Mouse (Mus musculus) testis, adult 2 months (tissue): Measurements from ENCODE around the gene Heatr5b. TPM values are rescaled to one million over a fixed set of nuclear protein-coding genes. Genes with fewer than 3 reads are reported as not detected.

Experiments
- H3K27ac ChIP-seq: fragments of 200-500 bp; 2 replicates; pipeline ENCODE4 v1.5.1; 2012; ENCODE audit warnings: low read depth, low read length; ENCODE audit not compliant: control insufficient read depth, insufficient read depth
- H3K27me3 ChIP-seq: fragments of 200-500 bp; 2 replicates; pipeline ENCODE4 v1.6.1; 2012; ENCODE audit warnings: mild to moderate bottlenecking, low read length, moderate library complexity; ENCODE audit not compliant: control insufficient read depth, insufficient read depth
- H3K36me3 ChIP-seq: fragments of 200-500 bp; 2 replicates; pipeline ENCODE4 v1.6.1; 2012; ENCODE audit warnings: mild to moderate bottlenecking, low read length; ENCODE audit not compliant: control insufficient read depth, insufficient read depth
- H3K4me1 ChIP-seq: fragments of 200-500 bp; 2 replicates; pipeline ENCODE4 v1.6.1; 2012; ENCODE audit warnings: low read length; ENCODE audit not compliant: control insufficient read depth, insufficient read depth
- H3K4me3 ChIP-seq: fragments of 200-500 bp; 2 replicates; pipeline ENCODE4 v1.5.1; 2012; ENCODE audit warnings: low read depth, mild to moderate bottlenecking, low read length, moderate library complexity, mixed read lengths; ENCODE audit not compliant: control insufficient read depth
- CTCF ChIP-seq: fragments of 200-500 bp; IDR thresholded peaks from 2 replicates; pipeline ENCODE4 v1.5.1; 2012; ENCODE audit warnings: low read depth, mild to moderate bottlenecking, inconsistent platforms, low read length, moderate library complexity; ENCODE audit not compliant: control insufficient read depth, insufficient read depth, insufficient replicate concordance
- POLR2A ChIP-seq: fragments of 200-500 bp; IDR thresholded peaks from 2 replicates; pipeline ENCODE4 v1.6.1; 2012; ENCODE audit warnings: low read depth, mild to moderate bottlenecking, inconsistent platforms, low read length, moderate library complexity; ENCODE audit not compliant: control insufficient read depth
- polyA plus RNA-seq: library from polyadenylated mRNA; depleted of rRNA; stranded (reverse); fragments of >200 nt; gene quantifications from 2 replicates; pipeline ENCODE4 v1.2.3, GENCODE M21; 2012; rRNA removed

Heatr5b gene
- polyA plus RNA-seq: 14.8 and 16.1 TPM in 2 replicates

DNA sequence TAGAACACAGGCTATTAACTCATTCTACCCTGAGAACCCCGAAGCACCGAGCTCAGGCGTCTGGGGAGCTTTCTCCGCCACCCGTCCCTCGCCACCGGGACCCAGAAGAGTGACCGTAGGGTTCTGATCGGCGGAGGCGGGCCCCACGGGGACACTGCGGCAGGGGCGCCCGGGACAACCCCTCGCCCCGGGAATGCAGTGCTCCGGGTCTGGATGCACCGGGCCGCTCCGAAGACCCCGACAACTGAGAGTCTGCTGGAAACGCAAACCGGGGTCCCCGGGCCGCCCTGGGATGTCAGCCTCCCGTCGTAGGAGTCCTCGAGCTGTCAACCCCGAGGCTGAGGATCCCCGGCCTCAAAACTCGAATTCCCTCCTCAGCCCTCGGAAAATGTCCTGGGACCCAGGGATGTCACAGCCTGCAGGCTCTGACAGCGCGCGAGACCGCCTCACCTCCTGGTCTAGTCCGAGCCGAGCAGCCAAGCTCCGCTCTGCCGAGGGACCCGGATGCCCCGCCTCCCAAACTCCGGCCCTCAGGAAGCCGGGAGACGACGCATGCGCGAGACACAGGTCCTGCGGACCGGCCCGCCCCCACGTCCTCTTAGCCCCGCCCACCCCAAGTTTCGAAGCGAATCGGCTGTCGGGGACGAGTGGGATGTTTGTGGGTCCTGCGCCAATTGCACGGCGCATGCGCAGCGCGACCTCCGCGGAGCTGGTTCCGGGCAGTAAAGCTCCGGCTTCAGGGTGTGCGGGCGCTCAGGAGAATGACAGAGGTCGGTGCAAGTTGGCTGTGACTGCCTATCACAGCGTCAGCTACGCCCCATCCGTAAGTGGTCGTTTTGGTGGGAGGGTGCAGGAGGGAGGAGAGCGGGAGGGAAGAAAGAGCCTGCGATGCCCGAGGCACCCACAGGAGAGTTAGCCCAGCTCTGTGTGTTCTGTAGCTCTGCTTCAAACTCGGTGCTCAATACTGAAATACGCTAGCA lies at the start of gene Heatr5b, which contains the start of gene Gpatch11:
Heatr5b (minus strand) TSS at position 509 of the 980 bp plus-strand sequence.
Gpatch11 (plus strand) TSS at position 712 of the 980 bp plus-strand sequence.
- Histone ChIP-seq H3K27me3 (no peaks in the 10 kb centered on the region), H3K4me3 (peak within 1 kb of the TSS; percentile 97), H3K36me3 (peaks cover under 1% of the 10 kb centered on the region; the same call in 1 of the 2 replicates), H3K27ac (peak within 1 kb of the TSS; percentile 79), H3K4me1 (peaks cover 2% of the 10 kb centered on the region; the same call in 1 of the 2 replicates)
- TF ChIP-seq CTCF (no peak), POLR2A (peak; percentile 82)

DNA sequence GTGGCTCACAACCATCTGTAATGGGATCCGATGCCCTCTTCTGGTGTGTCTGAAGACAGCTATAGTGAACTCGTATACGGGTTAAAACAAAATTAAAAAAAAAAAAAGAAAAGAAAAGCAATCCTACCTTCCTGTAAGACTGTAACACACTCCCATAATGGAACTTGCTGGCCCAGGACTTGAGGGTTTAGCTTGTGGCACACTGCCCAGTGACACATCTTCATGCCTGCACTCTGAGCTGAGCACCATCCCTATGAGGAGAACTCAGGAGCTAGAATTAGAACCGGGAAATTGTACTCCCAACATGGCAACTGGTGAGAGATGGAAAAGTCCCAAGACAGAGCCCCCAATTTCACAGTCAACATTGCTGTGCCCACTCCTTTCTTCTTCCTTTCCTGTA lies 48.1 kb upstream of the Heatr5b start:
- H3K36me3 ChIP-seq: no peaks in the 10 kb centered on the region
- H3K4me1 ChIP-seq: peaks cover 7% of the 10 kb centered on the region
- H3K4me3 ChIP-seq: peak overlapping the region; percentile 92
- H3K27ac ChIP-seq: no peak overlapping the region
- no peaks in the 10 kb centered on the region for H3K27me3 ChIP-seq
- TF ChIP-seq CTCF (no peak), POLR2A (no peak)

GRCm38 (mm10) chr17:78882401-78883112 lies 47.4 kb upstream of the Heatr5b start, which contains the start of gene Eif2ak2:
Gene Eif2ak2, minus strand, starts transcription at chr17:78882573.
- no peaks in the 10 kb centered on the region for H3K27me3 ChIP-seq
- H3K36me3 ChIP-seq: no peaks in the 10 kb centered on the region
- H3K4me3 ChIP-seq: peak within 1 kb of the TSS; percentile 92
- H3K4me1 ChIP-seq: peaks cover 7% of the 10 kb centered on the region
- TF ChIP-seq POLR2A (peak; percentile 57), CTCF (no peak)
- H3K27ac ChIP-seq: peak within 1 kb of the TSS; percentile 60

- TF ChIP-seq CTCF: no peak
- Histone ChIP-seq H3K36me3 (no peaks in the 10 kb centered on the region), H3K27me3 (no peaks in the 10 kb centered on the region)
These were observed 46.7 kb upstream of the Heatr5b start for GRCm38 (mm10) chr17:78881878-78882304.

GRCm38 (mm10) chr17:78873886-78874285 lies 38.7 kb upstream of the Heatr5b start:
- no peak for TF ChIP-seq CTCF
- no peak for TF ChIP-seq POLR2A
- no peak overlapping the region for H3K4me3 ChIP-seq

More at GRCm38 (mm10) chr17:78881878-78882304, 46.7 kb upstream of the Heatr5b start:
- Histone ChIP-seq H3K27ac (peak overlapping the region; percentile 60), H3K4me1 (peaks cover 7% of the 10 kb centered on the region), H3K4me3 (peak overlapping the region; percentile 92)

DNA sequence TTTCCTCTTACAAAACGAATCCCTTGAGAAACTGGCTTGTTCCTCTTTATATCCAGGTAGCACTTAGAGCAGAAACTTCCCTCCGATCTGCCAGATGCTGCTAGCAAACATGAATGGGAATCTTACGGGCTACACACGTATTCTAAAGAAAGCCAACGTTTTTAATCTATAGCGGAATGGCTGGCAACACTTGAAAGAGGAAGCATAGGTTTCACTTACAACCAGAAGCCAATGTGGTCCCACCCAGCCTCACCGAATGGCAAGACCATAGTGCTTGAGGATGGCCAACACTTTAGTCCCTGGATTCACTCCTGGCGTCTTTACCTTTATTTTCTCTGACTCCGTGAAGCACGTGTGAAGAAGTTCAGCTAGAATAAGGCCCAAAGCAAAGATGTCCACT lies 21.1 kb upstream of the Heatr5b start:
- H3K27ac ChIP-seq: no peak overlapping the region
- no peaks in the 10 kb centered on the region for H3K36me3 ChIP-seq
- no peaks in the 10 kb centered on the region for H3K27me3 ChIP-seq
- TF ChIP-seq CTCF (no peak), POLR2A (no peak)
- H3K4me1 ChIP-seq: no peaks in the 10 kb centered on the region
- no peak overlapping the region for H3K4me3 ChIP-seq

More at GRCm38 (mm10) chr17:78873886-78874285, 38.7 kb upstream of the Heatr5b start:
- H3K27ac ChIP-seq: no peak overlapping the region
- no peaks in the 10 kb centered on the region for H3K27me3 ChIP-seq
- peaks cover 4% of the 10 kb centered on the region for H3K4me1 ChIP-seq
- no peaks in the 10 kb centered on the region for H3K36me3 ChIP-seq
